Mouse (Mus musculus): ENCODE results near the gene Sh3pxd2a.

DNA sequence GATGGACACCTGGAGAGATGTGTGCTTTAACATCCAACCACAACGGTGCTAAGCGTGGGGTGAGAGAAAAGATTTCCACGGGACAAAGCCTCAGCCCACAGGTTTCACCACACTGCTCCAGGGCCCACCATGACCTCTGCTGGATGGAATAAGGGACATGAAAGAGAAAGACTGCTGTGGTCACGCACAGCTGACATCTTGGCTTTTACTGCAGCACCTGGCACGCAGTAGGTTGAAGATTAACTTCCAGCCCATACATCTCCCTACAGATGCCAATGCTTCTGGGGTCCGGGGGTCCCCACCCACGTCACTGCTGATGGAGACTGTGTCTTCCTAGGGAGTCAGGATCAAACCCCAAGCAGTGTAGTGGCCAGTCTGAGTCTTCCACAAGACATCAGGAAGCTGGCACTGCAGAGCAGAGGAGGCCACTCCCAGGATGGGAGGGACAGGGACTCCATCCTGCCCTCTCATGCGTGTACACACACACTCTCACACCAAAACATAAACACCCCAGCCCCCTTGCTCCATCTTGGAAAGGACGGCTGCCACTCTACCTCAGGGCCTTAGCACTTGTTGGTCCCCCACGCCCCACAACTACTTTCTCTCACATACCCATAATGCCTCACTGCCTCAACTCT is 12.6 kb downstream of the Sh3pxd2a start:
- TF ChIP-seq POLR2A (IDR thresholded peaks at IDR 0.05; ENCODE audit: extremely low read depth, insufficient read depth, low read length), result no peak
- TF ChIP-seq CTCF (IDR thresholded peaks at IDR 0.05; ENCODE audit: extremely low read depth, insufficient read depth, low read length), result no peak

All from cortical plate, adult 2 months (tissue).